Mouse (Mus musculus) limb, embryonic 13.5 days (tissue): ENCODE measurements around the gene Ube2q1. TPM values are rescaled to one million over a fixed set of nuclear protein-coding genes. Genes with fewer than 3 reads are reported as not detected.

Source experiments
- ATAC-seq: fragments of 200-750 bp; cut with Nextera tagmentation; 2 replicates; pipeline ENCODE4 v1.8.0; 2017; ENCODE audit warnings: low read depth, moderate number of reproducible peaks, moderate TSS enrichment; ENCODE audit not compliant: low FRiP score
- H3K27ac ChIP-seq: fragments of 300-500 bp; sonication (generic); 2 replicates; pipeline ENCODE4 v1.5.1; 2015; ENCODE audit warnings: inconsistent platforms, mild to moderate bottlenecking, moderate library complexity
- H3K27me3 ChIP-seq: fragments of 300-500 bp; sonication (generic); 2 replicates; pipeline ENCODE4 v1.6.1; 2015; ENCODE audit warnings: mild to moderate bottlenecking, inconsistent platforms
- H3K36me3 ChIP-seq: fragments of 300-500 bp; sonication (generic); 2 replicates; pipeline ENCODE4 v1.6.1; 2015; ENCODE audit warnings: inconsistent platforms, mild to moderate bottlenecking, moderate library complexity
- H3K4me1 ChIP-seq: fragments of 300-500 bp; sonication (generic); 2 replicates; pipeline ENCODE4 v1.6.1; 2015; ENCODE audit warnings: inconsistent platforms
- H3K4me2 ChIP-seq: fragments of 300-500 bp; sonication (generic); replicated peaks from 2 replicates; pipeline ENCODE4 v1.6.1; 2015; ENCODE audit warnings: inconsistent platforms, mild to moderate bottlenecking, moderate library complexity
- H3K4me3 ChIP-seq: fragments of 300-500 bp; sonication (generic); 2 replicates; pipeline ENCODE4 v1.5.1; 2015; ENCODE audit warnings: moderate library complexity, mild to moderate bottlenecking, inconsistent platforms
- H3K9ac ChIP-seq: fragments of 300-500 bp; sonication (generic); 2 replicates; pipeline ENCODE4 v1.6.1; 2015; ENCODE audit warnings: mild to moderate bottlenecking, inconsistent platforms
- H3K9me3 ChIP-seq: fragments of 300-500 bp; sonication (generic); 2 replicates; pipeline ENCODE4 v1.6.1; 2016; ENCODE audit warnings: inconsistent platforms
- WGBS: fragments of 180-500 bp; shearing (Covaris S2); methylation state at CpG from one replicate; pipeline ENCODE4 v1.1.7; 2015; 5-methylcytosine and 5-hydroxymethylcytosine counted together
- polyA plus RNA-seq: library from polyadenylated mRNA; unstranded; fragments of >200 nt; fragmentation: Nextera tagmentation; extraction: Ambion mirVana; gene quantifications from 2 replicates; pipeline ENCODE4 v1.2.1, GENCODE M21; 2015

Gene Ube2q1
- polyA plus RNA-seq, 1 experiment from 2014 or later: 11.5 TPM

GRCm38 (mm10) chr3:89810841-89811240 lies 37.4 kb downstream of the Ube2q1 start:
- H3K4me2 ChIP-seq: no peak overlapping the region
- H3K36me3 ChIP-seq: no peaks in the 10 kb centered on the region
- peaks cover 6% of the 10 kb centered on the region; the same call in 1 of the 2 replicates for H3K27me3 ChIP-seq
- no peak overlapping the region for H3K27ac ChIP-seq
- ATAC-seq: no peak
- H3K4me1 ChIP-seq: no peaks in the 10 kb centered on the region
- H3K4me3 ChIP-seq: no peak overlapping the region
- H3K9ac ChIP-seq: no peak overlapping the region
- no peaks in the 10 kb centered on the region for H3K9me3 ChIP-seq

- H3K9ac ChIP-seq: no peak overlapping the region
- no peak overlapping the region for H3K27ac ChIP-seq
- peaks cover 6% of the 10 kb centered on the region; the same call in 1 of the 2 replicates for H3K27me3 ChIP-seq
- H3K4me3 ChIP-seq: no peak overlapping the region
- WGBS: 64% methylated on average over 3 of the region's 3 CpGs
- H3K4me2 ChIP-seq: no peak overlapping the region
- H3K4me1 ChIP-seq: no peaks in the 10 kb centered on the region
- no peaks in the 10 kb centered on the region for H3K9me3 ChIP-seq
- no peaks in the 10 kb centered on the region for H3K36me3 ChIP-seq
- ATAC-seq: no peak
These were observed 38.8 kb downstream of the Ube2q1 start for GRCm38 (mm10) chr3:89812166-89812565.

- H3K4me1 ChIP-seq: no peaks in the 10 kb centered on the region
- no peaks in the 10 kb centered on the region for H3K36me3 ChIP-seq
- H3K9me3 ChIP-seq: no peaks in the 10 kb centered on the region
- 75% methylated on average over 7 of the region's 7 CpGs for WGBS
- H3K9ac ChIP-seq: no peak overlapping the region
- no peak overlapping the region for H3K4me3 ChIP-seq
- no peak overlapping the region for H3K4me2 ChIP-seq
- peaks cover 6% of the 10 kb centered on the region; the same call in 1 of the 2 replicates for H3K27me3 ChIP-seq
- H3K27ac ChIP-seq: no peak overlapping the region
- ATAC-seq: no peak
These were observed 40.6 kb downstream of the Ube2q1 start for GRCm38 (mm10) chr3:89814051-89814450.

GRCm38 (mm10) chr3:89817056-89817455 lies 43.6 kb downstream of the Ube2q1 start:
- no peak overlapping the region for H3K4me2 ChIP-seq
- WGBS: 62% methylated on average over 4 of the region's 4 CpGs
- peaks cover 6% of the 10 kb centered on the region; the same call in 1 of the 2 replicates for H3K27me3 ChIP-seq
- ATAC-seq: no peak
- H3K9me3 ChIP-seq: no peaks in the 10 kb centered on the region
- H3K36me3 ChIP-seq: no peaks in the 10 kb centered on the region
- H3K9ac ChIP-seq: no peak overlapping the region
- H3K27ac ChIP-seq: no peak overlapping the region
- H3K4me1 ChIP-seq: no peaks in the 10 kb centered on the region
- H3K4me3 ChIP-seq: no peak overlapping the region

- Histone ChIP-seq H3K36me3 (no peaks in the 10 kb centered on the region), H3K9ac (no peak overlapping the region), H3K4me1 (no peaks in the 10 kb centered on the region), H3K4me3 (no peak overlapping the region), H3K27me3 (peaks cover 6% of the 10 kb centered on the region; the same call in 1 of the 2 replicates), H3K9me3 (no peaks in the 10 kb centered on the region), H3K27ac (no peak overlapping the region), H3K4me2 (no peak overlapping the region)
- ATAC-seq: no peak
- WGBS: 65% methylated on average over 3 of the region's 3 CpGs
These were observed 45.2 kb downstream of the Ube2q1 start for GRCm38 (mm10) chr3:89818605-89819004.

- Histone ChIP-seq H3K27me3 (0 out of 2 replicates have a peak, but pooled peaks cover 2% of the 10 kb centered on the region), H3K4me2 (no peak overlapping the region), H3K4me1 (no peaks in the 10 kb centered on the region), H3K9ac (no peak overlapping the region), H3K9me3 (no peaks in the 10 kb centered on the region), H3K36me3 (no peaks in the 10 kb centered on the region), H3K27ac (no peak overlapping the region), H3K4me3 (no peak overlapping the region)
- WGBS: 71% methylated on average over 7 of the region's 7 CpGs
- ATAC-seq: no peak
These were observed 46.5 kb downstream of the Ube2q1 start for GRCm38 (mm10) chr3:89819897-89820296.

- Histone ChIP-seq H3K9me3 (no peaks in the 10 kb centered on the region), H3K9ac (no peak overlapping the region), H3K27me3 (0 out of 2 replicates have a peak, but pooled peaks cover 5% of the 10 kb centered on the region), H3K27ac (no peak overlapping the region), H3K4me3 (no peak overlapping the region), H3K36me3 (no peaks in the 10 kb centered on the region), H3K4me1 (no peaks in the 10 kb centered on the region), H3K4me2 (no peak overlapping the region)
- WGBS: 86% methylated on average over 12 of the region's 12 CpGs
- ATAC-seq: no peak
These were observed 47.1 kb downstream of the Ube2q1 start for GRCm38 (mm10) chr3:89820311-89821095.

GRCm38 (mm10) chr3:89821096-89821513 lies 47.7 kb downstream of the Ube2q1 start:
- WGBS: 90% methylated on average over 11 of the region's 11 CpGs
- Histone ChIP-seq H3K27ac (no peak overlapping the region), H3K36me3 (no peaks in the 10 kb centered on the region), H3K4me3 (no peak overlapping the region), H3K9me3 (no peaks in the 10 kb centered on the region), H3K9ac (no peak overlapping the region), H3K4me2 (no peak overlapping the region), H3K27me3 (0 out of 2 replicates have a peak, but pooled peaks cover 5% of the 10 kb centered on the region), H3K4me1 (no peaks in the 10 kb centered on the region)
- ATAC-seq: no peak

- 75% methylated on average over 10 of the region's 10 CpGs for WGBS
- H3K4me2 ChIP-seq: no peak overlapping the region
- H3K36me3 ChIP-seq: no peaks in the 10 kb centered on the region
- H3K27me3 ChIP-seq: 0 out of 2 replicates have a peak, but pooled peaks cover 5% of the 10 kb centered on the region
- H3K4me1 ChIP-seq: no peaks in the 10 kb centered on the region
- H3K4me3 ChIP-seq: no peak overlapping the region
- no peak overlapping the region for H3K9ac ChIP-seq
- H3K9me3 ChIP-seq: no peaks in the 10 kb centered on the region
- no peak overlapping the region for H3K27ac ChIP-seq
- ATAC-seq: no peak
These were observed 48.4 kb downstream of the Ube2q1 start for GRCm38 (mm10) chr3:89821548-89822480.

GRCm38 (mm10) chr3:89823594-89823993 lies 50.2 kb downstream of the Ube2q1 start:
- Histone ChIP-seq H3K36me3 (no peaks in the 10 kb centered on the region), H3K9ac (no peak overlapping the region), H3K4me2 (no peak overlapping the region), H3K27me3 (peaks cover 16% of the 10 kb centered on the region), H3K9me3 (peaks cover 5% of the 10 kb centered on the region; the same call in 1 of the 2 replicates), H3K4me1 (no peaks in the 10 kb centered on the region), H3K27ac (no peak overlapping the region), H3K4me3 (no peak overlapping the region)
- no peak for ATAC-seq
- WGBS: 51% methylated on average over 2 of the region's 2 CpGs

- H3K9me3 ChIP-seq: peaks cover 5% of the 10 kb centered on the region; the same call in 1 of the 2 replicates
- H3K36me3 ChIP-seq: no peaks in the 10 kb centered on the region
- H3K4me2 ChIP-seq: no peak overlapping the region
- 69% methylated on average over 3 of the region's 3 CpGs for WGBS
- H3K27ac ChIP-seq: no peak overlapping the region
- H3K9ac ChIP-seq: no peak overlapping the region
- H3K27me3 ChIP-seq: peaks cover 43% of the 10 kb centered on the region
- no peak for ATAC-seq
- H3K4me1 ChIP-seq: 0 out of 2 replicates have a peak, but pooled peaks cover 5% of the 10 kb centered on the region
- H3K4me3 ChIP-seq: no peak overlapping the region
These were observed 52.9 kb downstream of the Ube2q1 start for GRCm38 (mm10) chr3:89826295-89826694.
